Mouse (Mus musculus) embryonic facial prominence, embryonic 13.5 days (tissue): Measurements from ENCODE around the gene Rwdd3. TPM values are rescaled to one million over a fixed set of nuclear protein-coding genes. Genes with fewer than 3 reads are reported as not detected.

Source experiments
- ATAC-seq: fragments of 200-750 bp; cut with Nextera tagmentation; 2 replicates; pipeline ENCODE4 v1.8.0; 2017; ENCODE audit warnings: low read depth; ENCODE audit not compliant: insufficient number of reproducible peaks, insufficient read depth, low FRiP score, low TSS enrichment
- H3K27ac ChIP-seq: fragments of 300-500 bp; sonication (generic); 2 replicates; pipeline ENCODE4 v1.5.1; 2015; ENCODE audit warnings: moderate library complexity, mild to moderate bottlenecking, inconsistent platforms
- H3K27me3 ChIP-seq: fragments of 300-500 bp; sonication (generic); 2 replicates; pipeline ENCODE4 v1.6.1; 2015; ENCODE audit warnings: mild to moderate bottlenecking, inconsistent platforms
- H3K36me3 ChIP-seq: fragments of 300-500 bp; sonication (generic); 2 replicates; pipeline ENCODE4 v1.6.1; 2015; ENCODE audit warnings: mild to moderate bottlenecking, inconsistent platforms
- H3K4me1 ChIP-seq: fragments of 300-500 bp; sonication (generic); 2 replicates; pipeline ENCODE4 v1.6.1; 2015; ENCODE audit warnings: inconsistent platforms
- H3K4me2 ChIP-seq: fragments of 300-500 bp; sonication (generic); 2 replicates; pipeline ENCODE4 v1.6.1; 2015; ENCODE audit warnings: moderate library complexity, mild to moderate bottlenecking, inconsistent platforms
- H3K4me3 ChIP-seq: fragments of 300-500 bp; sonication (generic); 2 replicates; pipeline ENCODE4 v1.5.1; 2015; ENCODE audit warnings: mild to moderate bottlenecking, inconsistent platforms
- H3K9ac ChIP-seq: fragments of 300-500 bp; sonication (generic); 2 replicates; pipeline ENCODE4 v1.6.1; 2015; ENCODE audit warnings: mild to moderate bottlenecking, inconsistent platforms
- H3K9me3 ChIP-seq: fragments of 300-500 bp; sonication (generic); 2 replicates; pipeline ENCODE4 v1.6.1; 2016; ENCODE audit warnings: inconsistent platforms
- WGBS: fragments of 180-500 bp; shearing (Covaris S2); methylation state at CpG from one replicate; pipeline ENCODE4 v1.1.7; 2015; ENCODE audit warnings: mixed read lengths; 5-methylcytosine and 5-hydroxymethylcytosine counted together
- polyA plus RNA-seq: library from polyadenylated mRNA; unstranded; fragments of >200 nt; fragmentation: Nextera tagmentation; extraction: Ambion mirVana; gene quantifications from 2 replicates; pipeline ENCODE4 v1.2.1, GENCODE M21; 2015

Gene Rwdd3
- polyA plus RNA-seq, 1 experiment from 2014 or later, result 6.9 TPM

DNA sequence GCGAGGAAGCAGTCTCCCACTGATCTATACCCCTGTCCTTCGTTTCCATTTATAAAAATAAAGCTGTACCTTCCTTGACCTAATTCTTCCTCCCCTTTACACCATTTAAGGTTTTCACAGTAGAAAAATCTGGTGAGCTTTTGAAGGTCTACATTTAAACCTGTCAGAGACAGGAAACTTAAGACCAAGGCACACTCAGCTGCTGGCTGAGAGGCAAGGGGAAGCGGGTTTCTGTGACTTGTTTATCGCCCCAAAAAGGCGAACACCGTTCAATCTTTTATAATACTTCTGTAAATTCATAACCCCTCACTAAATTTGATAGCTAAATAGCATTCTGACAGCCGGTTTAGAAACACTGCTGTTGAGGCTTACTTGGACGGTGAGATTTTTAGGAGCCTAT, 60.4 kb downstream of the Rwdd3 start:
- Histone ChIP-seq H3K27ac (no peak overlapping the region), H3K9ac (no peak overlapping the region), H3K9me3 (no peaks in the 10 kb centered on the region), H3K27me3 (peaks cover 5% of the 10 kb centered on the region; the same call in 1 of the 2 replicates), H3K4me1 (no peaks in the 10 kb centered on the region), H3K4me2 (no peak overlapping the region), H3K4me3 (no peak overlapping the region), H3K36me3 (no peaks in the 10 kb centered on the region)
- 88% methylated on average over 8 of the region's 8 CpGs for WGBS
- ATAC-seq, result no peak

DNA sequence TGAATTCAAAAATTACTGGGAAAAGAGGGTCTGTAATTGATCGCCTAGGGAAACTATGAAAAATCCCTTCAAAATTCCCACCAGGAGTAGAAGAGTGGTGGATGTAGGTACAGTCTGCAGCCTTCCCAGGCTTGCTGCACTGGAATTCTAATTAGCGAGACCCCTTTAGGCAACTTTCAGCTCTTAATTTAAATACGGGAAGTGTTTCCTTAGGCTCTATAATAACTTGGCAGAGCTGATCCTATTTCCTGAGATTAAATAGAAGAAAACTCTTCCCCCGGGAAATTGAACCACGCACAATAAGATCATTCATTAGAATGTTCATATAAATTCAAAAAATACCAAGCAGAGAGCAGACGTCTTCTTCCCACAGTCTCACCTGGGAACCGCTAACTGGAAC, 61.1 kb downstream of the Rwdd3 start:
- no peak for ATAC-seq
- WGBS, result 53% methylated on average over 7 of the region's 7 CpGs
- no peaks in the 10 kb centered on the region for H3K9me3 ChIP-seq
- H3K36me3 ChIP-seq, result no peaks in the 10 kb centered on the region
- no peak overlapping the region for H3K27ac ChIP-seq
- H3K4me1 ChIP-seq, result no peaks in the 10 kb centered on the region
- H3K27me3 ChIP-seq, result peaks cover 5% of the 10 kb centered on the region; the same call in 1 of the 2 replicates
- no peak overlapping the region for H3K9ac ChIP-seq
- H3K4me3 ChIP-seq, result no peak overlapping the region
- H3K4me2 ChIP-seq, result no peak overlapping the region

DNA sequence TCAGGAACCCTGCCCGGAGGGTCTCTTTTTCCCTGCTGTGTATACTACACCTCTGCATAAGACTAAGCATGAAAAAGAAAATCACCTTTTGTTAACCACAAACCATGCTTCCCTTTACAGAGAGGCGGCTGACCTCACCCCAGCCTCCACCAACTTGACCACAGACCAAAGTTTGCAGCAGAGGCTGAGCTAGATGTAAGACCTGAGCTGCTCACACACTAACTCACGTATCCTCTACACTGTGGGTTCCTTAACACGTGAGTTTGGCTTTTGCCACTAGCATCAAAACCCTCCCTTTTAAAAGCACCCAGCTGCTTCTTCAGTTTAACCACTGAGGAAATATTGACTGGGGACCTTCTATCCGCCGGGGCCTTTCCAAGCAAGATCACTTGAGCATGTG, 64.0 kb downstream of the Rwdd3 start:
- H3K9me3 ChIP-seq, result no peaks in the 10 kb centered on the region
- no peaks in the 10 kb centered on the region for H3K36me3 ChIP-seq
- no peak overlapping the region for H3K4me3 ChIP-seq
- peaks cover 5% of the 10 kb centered on the region; the same call in 1 of the 2 replicates for H3K27me3 ChIP-seq
- H3K4me2 ChIP-seq, result no peak overlapping the region
- H3K4me1 ChIP-seq, result no peaks in the 10 kb centered on the region
- no peak overlapping the region for H3K27ac ChIP-seq
- no peak for ATAC-seq
- no peak overlapping the region for H3K9ac ChIP-seq
- WGBS, result 88% methylated on average over 6 of the region's 6 CpGs

DNA sequence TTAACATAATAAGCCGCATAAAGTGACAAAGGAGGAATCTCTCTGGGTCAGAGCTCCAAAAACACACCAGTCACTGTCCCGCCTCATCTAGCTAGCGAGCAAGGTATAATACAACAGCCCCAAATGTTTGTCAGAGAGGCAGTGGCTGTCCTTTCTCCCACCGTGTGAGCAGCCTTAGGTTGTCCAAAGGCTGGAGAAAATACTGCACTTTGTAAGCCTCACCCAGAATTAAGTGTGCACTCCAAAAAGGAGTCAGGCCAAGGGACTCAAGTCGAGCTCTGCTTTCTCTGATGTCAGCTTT, 66.1 kb downstream of the Rwdd3 start:
- Histone ChIP-seq H3K27ac (no peak overlapping the region), H3K9ac (no peak overlapping the region), H3K4me2 (peak overlapping the region; percentile 47; the same call in 1 of the 2 replicates), H3K36me3 (no peaks in the 10 kb centered on the region), H3K9me3 (no peaks in the 10 kb centered on the region), H3K4me3 (no peak overlapping the region), H3K27me3 (peaks cover 5% of the 10 kb centered on the region; the same call in 1 of the 2 replicates), H3K4me1 (no peaks in the 10 kb centered on the region)
- ATAC-seq, result no peak
- 70% methylated on average over 5 of the region's 5 CpGs for WGBS

Other genes with a start within 250 kb of the Rwdd3 start
- 0.74 and 0.99 TPM in 2 replicates for gene Tmem56, start 111.4 kb upstream of the Rwdd3 start, polyA plus RNA-seq
- 37.0 and 44.5 TPM in 2 replicates for gene Alg14, start 120.1 kb upstream of the Rwdd3 start, polyA plus RNA-seq